Mouse (Mus musculus) heart, embryonic 10.5 days (tissue): ENCODE measurements at regions not wholly inside any gene's neighbourhood (a gene's known extent, or its start where the extent isn't known, plus 50 kb on each side); places are given as distances from the start of the nearest gene placed in this dataset.
"Not testable (repeated sequence)": the region's sequence is repeated elsewhere in the genome, so short reads cannot be mapped to it uniquely, and the experiment has no call there.

Experiments used
- DNase-seq: peaks from one replicate; pipeline ENCODE4 v3.0.0-alpha.2; 2017; ENCODE audit warnings: low spot score
- H3K27ac ChIP-seq: fragments of 300-500 bp; sonication (generic); 2 replicates; pipeline ENCODE4 v1.5.1; 2016; ENCODE audit warnings: mild to moderate bottlenecking
- H3K27me3 ChIP-seq: fragments of 300-500 bp; sonication (generic); 2 replicates; pipeline ENCODE4 v1.6.1; 2016; ENCODE audit warnings: mild to moderate bottlenecking; ENCODE audit not compliant: poor library complexity, insufficient read depth, severe bottlenecking
- H3K36me3 ChIP-seq: fragments of 300-500 bp; sonication (generic); 2 replicates; pipeline ENCODE4 v1.6.1; 2016; ENCODE audit warnings: mild to moderate bottlenecking, moderate library complexity
- H3K4me1 ChIP-seq: fragments of 300-500 bp; sonication (generic); 2 replicates; pipeline ENCODE4 v1.6.1; 2016; ENCODE audit warnings: mild to moderate bottlenecking
- H3K4me3 ChIP-seq: fragments of 300-500 bp; sonication (generic); 2 replicates; pipeline ENCODE4 v1.5.1; 2016; ENCODE audit warnings: mild to moderate bottlenecking, moderate library complexity
- H3K9me3 ChIP-seq: fragments of 300-500 bp; sonication (generic); 2 replicates; pipeline ENCODE4 v1.6.1; 2016; ENCODE audit warnings: mild to moderate bottlenecking, moderate library complexity
- WGBS: fragments of 180-500 bp; shearing (Covaris S2); methylation state at CpG from one replicate; pipeline ENCODE4 v1.1.7; 2016; 5-methylcytosine and 5-hydroxymethylcytosine counted together

GRCm38 (mm10) chr5:60228966-60229365 is 1579.7 kb upstream of the G6pd2 start:
- H3K27ac ChIP-seq = no peak overlapping the region
- no peak for DNase-seq
- WGBS = 67% methylated on average over 6 of the region's 6 CpGs

GRCm38 (mm10) chr5:60231232-60231891 is 1577.3 kb upstream of the G6pd2 start:
- not testable (repeated sequence) for H3K27ac ChIP-seq, H3K9me3 ChIP-seq, H3K36me3 ChIP-seq, H3K4me1 ChIP-seq, DNase-seq, H3K27me3 ChIP-seq
- 10% methylated on average over 30 of the region's 30 CpGs for WGBS
- H3K4me3 ChIP-seq = peak overlapping the region; percentile 24

More at GRCm38 (mm10) chr5:60228966-60229365, 1579.7 kb upstream of the G6pd2 start:
- Histone ChIP-seq H3K4me1 (no peaks in the 10 kb centered on the region), H3K27me3 (no peaks in the 10 kb centered on the region), H3K36me3 (no peaks in the 10 kb centered on the region), H3K4me3 (no peak overlapping the region), H3K9me3 (no peaks in the 10 kb centered on the region)

- 89% methylated on average over 2 of the region's 2 CpGs for WGBS
- Histone ChIP-seq H3K27ac (no peak overlapping the region), H3K36me3 (no peaks in the 10 kb centered on the region), H3K4me3 (no peak overlapping the region), H3K9me3 (no peaks in the 10 kb centered on the region), H3K4me1 (no peaks in the 10 kb centered on the region), H3K27me3 (no peaks in the 10 kb centered on the region)
- no peak for DNase-seq
These were observed 1564.4 kb upstream of the G6pd2 start for GRCm38 (mm10) chr5:60244185-60244584.

GRCm38 (mm10) chr5:60276696-60277095 is 1531.9 kb upstream of the G6pd2 start:
- Histone ChIP-seq H3K4me3 (no peak overlapping the region), H3K36me3 (no peaks in the 10 kb centered on the region), H3K27ac (no peak overlapping the region), H3K9me3 (no peaks in the 10 kb centered on the region), H3K27me3 (no peaks in the 10 kb centered on the region), H3K4me1 (no peaks in the 10 kb centered on the region)
- DNase-seq = no peak
- 83% methylated on average over 2 of the region's 2 CpGs for WGBS
